Mouse (Mus musculus) CH12.LX (cell line): ENCODE data around the gene Rcan2. TPM values are rescaled to one million over a fixed set of nuclear protein-coding genes. Genes with fewer than 3 reads are reported as not detected.

Experiments used
- DNase-seq: peaks from one replicate; pipeline ENCODE4 v3.0.0-alpha.2; 2013; ENCODE audit errors: extremely low read depth
- H3K27ac ChIP-seq: 2 replicates; pipeline ENCODE4 v1.5.1; 2012; ENCODE audit warnings: low read depth, mild to moderate bottlenecking, control low read depth, moderate library complexity; ENCODE audit not compliant: insufficient read depth
- H3K27me3 ChIP-seq: replicated peaks from 2 replicates; pipeline ENCODE3; 2012; ENCODE audit warnings: inconsistent platforms
- H3K36me3 ChIP-seq, 2 experiments: replicated peaks in 1 of 2; 2 replicates each; pipeline versions ENCODE3 to v1.6.1; 2012; ENCODE audit warnings: inconsistent platforms in 1 of 2, low read length in 1 of 2, mild to moderate bottlenecking in 1 of 2, mixed read lengths in 1 of 2, moderate library complexity in 1 of 2; ENCODE audit not compliant: control insufficient read depth in 1 of 2, insufficient read depth in 1 of 2
- H3K4me1 ChIP-seq, 2 experiments: 2 replicates each; pipeline ENCODE4 v1.6.1; 2012; ENCODE audit warnings: inconsistent platforms in 1 of 2, moderate library complexity in 1 of 2; ENCODE audit not compliant: insufficient read depth in 2 of 2, control insufficient read depth in 1 of 2
- H3K4me2 ChIP-seq: 2 replicates; pipeline ENCODE4 v1.6.1; 2012; ENCODE audit warnings: low read depth, mild to moderate bottlenecking, control low read depth; ENCODE audit not compliant: poor library complexity, insufficient read depth, severe bottlenecking
- H3K4me3 ChIP-seq, 3 experiments: fragments of 150-350 bp in 1 of 3; sonication (generic) in 1 of 3; replicated peaks in 1 of 3; 2 replicates each; pipeline versions ENCODE3 to v1.5.1; 2011 to 2012; ENCODE audit warnings: low read depth in 2 of 3, low read length in 2 of 3, mild to moderate bottlenecking in 2 of 3, moderate library complexity in 2 of 3, control low read depth in 1 of 3, improper control_type of control experiment in 1 of 3, inconsistent platforms in 1 of 3, mixed read lengths in 1 of 3; ENCODE audit not compliant: poor library complexity in 1 of 3
- H3K79me2 ChIP-seq: replicated peaks from 2 replicates; pipeline ENCODE4 v1.6.1; 2012; ENCODE audit warnings: mild to moderate bottlenecking, moderate library complexity; ENCODE audit not compliant: control insufficient read depth, poor library complexity, insufficient read depth, severe bottlenecking; ENCODE audit errors: extremely low read depth
- H3K9ac ChIP-seq: 2 replicates; pipeline ENCODE4 v1.6.1; 2012; ENCODE audit warnings: low read depth, mild to moderate bottlenecking, control low read depth, moderate library complexity; ENCODE audit not compliant: insufficient read depth
- H3K9me3 ChIP-seq: replicated peaks from 2 replicates; pipeline ENCODE3; 2012; ENCODE audit warnings: low read length, inconsistent platforms, mixed read lengths
- BHLHE40 ChIP-seq: IDR thresholded peaks from 2 replicates; pipeline ENCODE4 v1.6.1; 2011; ENCODE audit warnings: mild to moderate bottlenecking, low read depth, low read length, improper control_type of control experiment
- ELF1 ChIP-seq: IDR thresholded peaks from 2 replicates; pipeline ENCODE4 v1.6.1; 2014; ENCODE audit warnings: low read depth, mild to moderate bottlenecking, inconsistent platforms, low read length, improper control_type of control experiment
- EP300 ChIP-seq: IDR thresholded peaks from 2 replicates; pipeline ENCODE4 v1.6.1; 2011; ENCODE audit warnings: low read length, improper control_type of control experiment
- IRF4 ChIP-seq: IDR thresholded peaks from 2 replicates; pipeline ENCODE4 v1.6.1; 2014; ENCODE audit warnings: low read depth, mild to moderate bottlenecking, inconsistent platforms, low read length, improper control_type of control experiment
- JUN ChIP-seq: IDR thresholded peaks from 2 replicates; pipeline ENCODE4 v1.6.1; 2011; ENCODE audit warnings: low read depth, mild to moderate bottlenecking, low read length, improper control_type of control experiment, moderate library complexity; ENCODE audit not compliant: insufficient read depth
- JUND ChIP-seq: conservative IDR thresholded peaks from 2 replicates; pipeline ENCODE4 v1.6.1; 2011; ENCODE audit warnings: low read depth, low read length, improper control_type of control experiment
- KAT2A ChIP-seq: IDR thresholded peaks from 2 replicates; pipeline ENCODE4 v1.6.1; 2012; ENCODE audit warnings: low read length, improper control_type of control experiment, inconsistent platforms; ENCODE audit not compliant: insufficient replicate concordance
- MEF2A ChIP-seq: IDR thresholded peaks from 2 replicates; pipeline ENCODE4 v1.6.1; 2014; ENCODE audit warnings: low read depth, mild to moderate bottlenecking, inconsistent platforms, low read length, improper control_type of control experiment, borderline replicate concordance
- MXI1 ChIP-seq: IDR thresholded peaks from 2 replicates; pipeline ENCODE4 v1.6.1; 2011; ENCODE audit warnings: mild to moderate bottlenecking, low read depth, low read length, improper control_type of control experiment
- MYC ChIP-seq: IDR thresholded peaks from 2 replicates; pipeline ENCODE4 v1.6.1; 2011; ENCODE audit warnings: low read depth, mild to moderate bottlenecking, improper control_type of control experiment, low read length
- NELFE ChIP-seq: IDR thresholded peaks from 2 replicates; pipeline ENCODE4 v1.6.1; 2011; ENCODE audit warnings: low read depth, low read length, improper control_type of control experiment
- POLR2A ChIP-seq: IDR thresholded peaks from 2 replicates; pipeline ENCODE4 v1.6.1; 2011; ENCODE audit warnings: low read depth, mild to moderate bottlenecking, improper control_type of control experiment, low read length
- RAD21 ChIP-seq: IDR thresholded peaks from 2 replicates; pipeline ENCODE4 v1.6.1; 2011; ENCODE audit warnings: low read depth, mild to moderate bottlenecking, low read length, improper control_type of control experiment, moderate library complexity
- RCOR1 ChIP-seq: conservative IDR thresholded peaks from 2 replicates; pipeline ENCODE4 v1.6.1; 2012; ENCODE audit warnings: low read depth, mild to moderate bottlenecking, inconsistent platforms, low read length, improper control_type of control experiment
- SIN3A ChIP-seq: IDR thresholded peaks from 2 replicates; pipeline ENCODE4 v1.6.1; 2012; ENCODE audit warnings: low read length, improper control_type of control experiment, inconsistent platforms
- TBP ChIP-seq: conservative IDR thresholded peaks from 2 replicates; pipeline ENCODE4 v1.6.1; 2011; ENCODE audit warnings: low read depth, low read length, improper control_type of control experiment
- USF1 ChIP-seq: IDR thresholded peaks from 2 replicates; pipeline ENCODE4 v1.6.1; 2014; ENCODE audit warnings: low read depth, mild to moderate bottlenecking, inconsistent platforms, low read length, improper control_type of control experiment
- USF2 ChIP-seq: conservative IDR thresholded peaks from 2 replicates; pipeline ENCODE4 v1.6.1; 2011; ENCODE audit warnings: low read depth, low read length, improper control_type of control experiment
- ZC3H11A ChIP-seq: IDR thresholded peaks from 2 replicates; pipeline ENCODE4 v1.6.1; 2012; ENCODE audit warnings: low read depth, mild to moderate bottlenecking, inconsistent platforms, low read length, improper control_type of control experiment
- ZKSCAN1 ChIP-seq: IDR thresholded peaks from 2 replicates; pipeline ENCODE4 v1.6.1; 2012; ENCODE audit warnings: low read depth, inconsistent platforms, low read length, improper control_type of control experiment, borderline replicate concordance
- ZMIZ1 ChIP-seq: IDR thresholded peaks from 2 replicates; pipeline ENCODE4 v1.6.1; 2012; ENCODE audit warnings: low read depth, mild to moderate bottlenecking, inconsistent platforms, low read length, improper control_type of control experiment
- ZNF384 ChIP-seq: IDR thresholded peaks from 2 replicates; pipeline ENCODE4 v1.6.1; 2012; ENCODE audit warnings: low read depth, low read length, improper control_type of control experiment, inconsistent platforms
- dilution Hi-C: fragments of 300-500 bp; cut with MboI; formaldehyde crosslinking; loops from 2 replicates; pipeline ENCODE4 v1.14.3; 2020; ENCODE audit warnings: low sequenced_read_pairs; ENCODE audit not compliant: extremely low pct_unique_long_range_greater_than_20kb, extremely low pct_ligation_motif_present
- in situ Hi-C: fragments of 300-500 bp; cut with MboI; formaldehyde crosslinking; loops from 3 replicates; pipeline ENCODE4 v1.14.3; 2019; ENCODE audit warnings: low sequenced_read_pairs, low pct_ligation_motif_present, low pct_unique_long_range_greater_than_20kb, mixed read lengths
- polyA plus RNA-seq: library from polyadenylated mRNA; unstranded; fragments of >175 nt; gene quantifications from 2 replicates; pipeline ENCODE4 v1.2.1, GENCODE M21; 2012; ENCODE audit warnings: low read depth; ENCODE audit not compliant: insufficient read length
- total RNA-seq, 2 experiments: library from RNA; depleted of rRNA; stranded (reverse); fragments of 300-350 nt in 1 of 2; fragments of >200 nt in 1 of 2; gene quantifications; 2 replicates each; pipeline ENCODE4 v1.2.3; 2012 to 2014

The Rcan2 gene
- total and polyA plus RNA-seq, 3 experiments: 0.32 to 1.5 TPM; not detected in 1

DNA sequence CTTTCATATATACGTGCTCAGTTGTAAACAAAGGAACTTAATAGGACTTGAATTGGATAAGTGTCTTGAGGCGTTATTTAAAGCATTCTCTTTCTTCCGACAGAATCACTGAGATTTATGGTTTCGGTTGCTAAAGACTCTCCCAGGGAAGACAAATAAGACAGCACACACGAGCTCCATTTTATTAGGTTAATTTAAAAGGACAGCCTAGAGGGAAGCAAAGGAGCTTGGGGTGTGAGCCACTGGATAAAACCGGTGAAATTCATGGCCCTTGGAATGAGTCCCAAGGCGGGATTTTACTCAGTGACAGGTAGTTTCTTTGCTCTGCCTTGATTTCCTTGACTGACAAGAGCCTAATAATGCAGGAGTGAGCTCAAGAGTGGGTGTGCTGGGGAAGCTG, 85.1 kb downstream of the Rcan2 start:
- in situ Hi-C loops: loop anchor here (25.0 kb wide), 1 partner anchor 151 kb away; no protein-coding TSS in a partner anchor
- dilution Hi-C loops: no loop called here

DNA sequence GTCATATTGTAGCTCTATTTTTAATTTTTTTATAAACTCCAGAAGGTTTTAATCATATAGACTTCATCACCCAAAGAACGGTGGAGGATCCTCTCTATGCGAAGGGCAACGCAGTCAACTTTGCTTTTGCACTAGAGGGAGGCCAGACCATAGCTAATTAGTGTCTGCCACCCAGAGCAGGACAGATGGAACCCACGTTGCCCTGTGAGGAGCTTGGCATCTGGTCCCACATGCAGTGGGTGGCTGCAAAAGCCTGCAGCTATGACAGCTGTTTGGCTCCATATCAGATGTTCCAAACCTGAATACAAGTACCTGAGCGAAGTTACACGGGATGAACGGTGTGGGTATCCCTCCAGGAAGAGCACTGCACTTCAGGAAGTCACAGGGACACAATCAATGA, 86.8 kb downstream of the Rcan2 start:
- peaks cover 5% of the 10 kb centered on the region for H3K27me3 ChIP-seq
- H3K4me3 ChIP-seq: no peak overlapping the region
- no peak for DNase-seq
- H3K79me2 ChIP-seq: no peaks in the 10 kb centered on the region
- H3K9ac ChIP-seq: no peak overlapping the region
- TF ChIP-seq RAD21: no peak
- TF ChIP-seq NELFE: no peak
- no peak for TF ChIP-seq ELF1
- no peak for TF ChIP-seq ZC3H11A
- TF ChIP-seq SIN3A: no peak
- TF ChIP-seq ZKSCAN1: no peak
- no peak for TF ChIP-seq JUN
- H3K4me2 ChIP-seq: no peak overlapping the region
- dilution Hi-C loops: no loop called here
- no peaks in the 10 kb centered on the region for H3K9me3 ChIP-seq
- H3K36me3 ChIP-seq: no peaks in the 10 kb centered on the region
- in situ Hi-C loops: loop anchor here (25.0 kb wide), 1 partner anchor 149 kb away; no protein-coding TSS in a partner anchor
- no peak overlapping the region for H3K27ac ChIP-seq
- H3K4me1 ChIP-seq: no peaks in the 10 kb centered on the region

More for the DNA sequence above, 85.1 kb downstream of the Rcan2 start:
- Histone ChIP-seq H3K9me3 (no peaks in the 10 kb centered on the region), H3K36me3 (no peaks in the 10 kb centered on the region), H3K79me2 (no peaks in the 10 kb centered on the region), H3K4me3 (no peak overlapping the region), H3K27ac (no peak overlapping the region), H3K4me1 (no peaks in the 10 kb centered on the region), H3K27me3 (no peaks in the 10 kb centered on the region), H3K4me2 (no peak overlapping the region), H3K9ac (no peak overlapping the region)
- no peak for DNase-seq
- TF ChIP-seq MYC (no peak), BHLHE40 (no peak), MEF2A (no peak), RCOR1 (no peak), ZKSCAN1 (no peak), EP300 (no peak), JUND (no peak), SIN3A (no peak), ZNF384 (no peak), POLR2A (no peak), TBP (no peak), IRF4 (no peak), USF2 (no peak), MXI1 (no peak), USF1 (no peak), KAT2A (no peak), ZMIZ1 (no peak)
- TF ChIP-seq, all 38 proteins: peak for 0
